Mouse (Mus musculus): ENCODE measurements around the gene Gm21973. TPM values are rescaled to one million over a fixed set of nuclear protein-coding genes. Genes with fewer than 3 reads are reported as not detected.

Gene Gm21973
- polyA plus RNA-seq, 1 experiment from 2014 or later = not detected

GRCm38 (mm10) chr15:10375404-10375803 lies 50.2 kb downstream of the Gm21973 start:
- no peak overlapping the region for H3K4me2 ChIP-seq (replicated peaks; ENCODE audit: low read depth, low read length)
- no peaks in the 10 kb centered on the region for H3K36me3 ChIP-seq (ENCODE audit: control insufficient read depth, insufficient read depth, low read length)
- 82% methylated on average over 3 of the region's 3 CpGs for WGBS
- no peaks in the 10 kb centered on the region for H3K9me3 ChIP-seq (ENCODE audit: control insufficient read depth, low read length)
- no peaks in the 10 kb centered on the region for H3K27me3 ChIP-seq (ENCODE audit: control insufficient read depth, insufficient read depth, low read length)
- H3K4me3 ChIP-seq (ENCODE audit: low read depth, low read length) = no peak overlapping the region
- no peak overlapping the region for H3K27ac ChIP-seq (ENCODE audit: low read depth, low read length)
- H3K4me1 ChIP-seq (replicated peaks; ENCODE audit: control insufficient read depth, insufficient read depth, low read length) = no peaks in the 10 kb centered on the region
- no peak for DNase-seq (ENCODE audit: low spot score)
- no peak overlapping the region for H3K9ac ChIP-seq (ENCODE audit: low read depth, low read length)
- ATAC-seq (ENCODE audit: low FRiP score) = no peak

- no peaks in the 10 kb centered on the region for H3K36me3 ChIP-seq (ENCODE audit: control insufficient read depth, insufficient read depth, low read length)
- DNase-seq (ENCODE audit: low spot score) = no peak
- no peaks in the 10 kb centered on the region for H3K9me3 ChIP-seq (ENCODE audit: control insufficient read depth, low read length)
- no peak overlapping the region for H3K4me2 ChIP-seq (replicated peaks; ENCODE audit: low read depth, low read length)
- no peak overlapping the region for H3K27ac ChIP-seq (ENCODE audit: low read depth, low read length)
- no peak overlapping the region for H3K9ac ChIP-seq (ENCODE audit: low read depth, low read length)
- no peaks in the 10 kb centered on the region for H3K27me3 ChIP-seq (ENCODE audit: control insufficient read depth, insufficient read depth, low read length)
- H3K4me3 ChIP-seq (ENCODE audit: low read depth, low read length) = no peak overlapping the region
- H3K4me1 ChIP-seq (replicated peaks; ENCODE audit: control insufficient read depth, insufficient read depth, low read length) = no peaks in the 10 kb centered on the region
- WGBS = 90% methylated on average over 4 of the region's 4 CpGs
- ATAC-seq (ENCODE audit: low FRiP score) = no peak
These were observed 53.3 kb downstream of the Gm21973 start for GRCm38 (mm10) chr15:10378338-10378959.

- no peaks in the 10 kb centered on the region for H3K4me1 ChIP-seq (replicated peaks; ENCODE audit: control insufficient read depth, insufficient read depth, low read length)
- 93% methylated on average over 3 of the region's 3 CpGs for WGBS
- no peak overlapping the region for H3K9ac ChIP-seq (ENCODE audit: low read depth, low read length)
- no peaks in the 10 kb centered on the region for H3K36me3 ChIP-seq (ENCODE audit: control insufficient read depth, insufficient read depth, low read length)
- DNase-seq (ENCODE audit: low spot score) (no peak), ATAC-seq (ENCODE audit: low FRiP score) (no peak)
- no peak overlapping the region for H3K4me2 ChIP-seq (replicated peaks; ENCODE audit: low read depth, low read length)
- H3K4me3 ChIP-seq (ENCODE audit: low read depth, low read length) = no peak overlapping the region
- no peak overlapping the region for H3K27ac ChIP-seq (ENCODE audit: low read depth, low read length)
- H3K9me3 ChIP-seq (ENCODE audit: control insufficient read depth, low read length) = no peaks in the 10 kb centered on the region
- no peaks in the 10 kb centered on the region for H3K27me3 ChIP-seq (ENCODE audit: control insufficient read depth, insufficient read depth, low read length)
These were observed 54.7 kb downstream of the Gm21973 start for GRCm38 (mm10) chr15:10379757-10380458.

GRCm38 (mm10) chr15:10387263-10387662 lies 62.1 kb downstream of the Gm21973 start:
- Histone ChIP-seq H3K9ac (ENCODE audit: low read depth, low read length) (no peak overlapping the region), H3K4me3 (ENCODE audit: low read depth, low read length) (no peak overlapping the region), H3K36me3 (ENCODE audit: control insufficient read depth, insufficient read depth, low read length) (no peaks in the 10 kb centered on the region), H3K9me3 (ENCODE audit: control insufficient read depth, low read length) (no peaks in the 10 kb centered on the region), H3K4me1 (replicated peaks; ENCODE audit: control insufficient read depth, insufficient read depth, low read length) (no peaks in the 10 kb centered on the region), H3K4me2 (replicated peaks; ENCODE audit: low read depth, low read length) (no peak overlapping the region), H3K27ac (ENCODE audit: low read depth, low read length) (no peak overlapping the region), H3K27me3 (ENCODE audit: control insufficient read depth, insufficient read depth, low read length) (no peaks in the 10 kb centered on the region)
- 87% methylated on average over 2 of the region's 2 CpGs for WGBS
- no peak for ATAC-seq (ENCODE audit: low FRiP score)
- no peak for DNase-seq (ENCODE audit: low spot score)

GRCm38 (mm10) chr15:10399795-10400194 lies 74.6 kb downstream of the Gm21973 start:
- DNase-seq (ENCODE audit: low spot score) (no peak), ATAC-seq (ENCODE audit: low FRiP score) (no peak)
- Histone ChIP-seq H3K36me3 (ENCODE audit: control insufficient read depth, insufficient read depth, low read length) (no peaks in the 10 kb centered on the region), H3K9me3 (ENCODE audit: control insufficient read depth, low read length) (no peaks in the 10 kb centered on the region), H3K4me2 (replicated peaks; ENCODE audit: low read depth, low read length) (no peak overlapping the region), H3K4me3 (ENCODE audit: low read depth, low read length) (no peak overlapping the region), H3K9ac (ENCODE audit: low read depth, low read length) (no peak overlapping the region), H3K27me3 (ENCODE audit: control insufficient read depth, insufficient read depth, low read length) (no peaks in the 10 kb centered on the region), H3K27ac (ENCODE audit: low read depth, low read length) (no peak overlapping the region), H3K4me1 (replicated peaks; ENCODE audit: control insufficient read depth, insufficient read depth, low read length) (no peaks in the 10 kb centered on the region)
- 59% methylated on average over 2 of the region's 2 CpGs for WGBS

GRCm38 (mm10) chr15:10400415-10400814 lies 75.2 kb downstream of the Gm21973 start:
- DNase-seq (ENCODE audit: low spot score) (peak; percentile 35), ATAC-seq (ENCODE audit: low FRiP score) (peak; percentile 67)
- no peaks in the 10 kb centered on the region for H3K36me3 ChIP-seq (ENCODE audit: control insufficient read depth, insufficient read depth, low read length)
- no peak overlapping the region for H3K4me3 ChIP-seq (ENCODE audit: low read depth, low read length)
- H3K9ac ChIP-seq (ENCODE audit: low read depth, low read length) = no peak overlapping the region
- H3K4me1 ChIP-seq (replicated peaks; ENCODE audit: control insufficient read depth, insufficient read depth, low read length) = no peaks in the 10 kb centered on the region
- H3K27me3 ChIP-seq (ENCODE audit: control insufficient read depth, insufficient read depth, low read length) = no peaks in the 10 kb centered on the region
- H3K9me3 ChIP-seq (ENCODE audit: control insufficient read depth, low read length) = no peaks in the 10 kb centered on the region
- no peak overlapping the region for H3K27ac ChIP-seq (ENCODE audit: low read depth, low read length)
- H3K4me2 ChIP-seq (replicated peaks; ENCODE audit: low read depth, low read length) = no peak overlapping the region
- 55% methylated on average over 3 of the region's 3 CpGs for WGBS

- Histone ChIP-seq H3K9ac (ENCODE audit: low read depth, low read length) (no peak overlapping the region), H3K4me2 (replicated peaks; ENCODE audit: low read depth, low read length) (no peak overlapping the region), H3K9me3 (ENCODE audit: control insufficient read depth, low read length) (no peaks in the 10 kb centered on the region), H3K4me3 (ENCODE audit: low read depth, low read length) (no peak overlapping the region), H3K27me3 (ENCODE audit: control insufficient read depth, insufficient read depth, low read length) (no peaks in the 10 kb centered on the region), H3K27ac (ENCODE audit: low read depth, low read length) (no peak overlapping the region), H3K4me1 (replicated peaks; ENCODE audit: control insufficient read depth, insufficient read depth, low read length) (no peaks in the 10 kb centered on the region), H3K36me3 (ENCODE audit: control insufficient read depth, insufficient read depth, low read length) (no peaks in the 10 kb centered on the region)
- DNase-seq (ENCODE audit: low spot score) (no peak), ATAC-seq (ENCODE audit: low FRiP score) (no peak)
- WGBS = 95% methylated on average over 3 of the region's 3 CpGs
These were observed 84.7 kb downstream of the Gm21973 start for GRCm38 (mm10) chr15:10409842-10410241.

GRCm38 (mm10) chr15:10410881-10411280 lies 85.7 kb downstream of the Gm21973 start:
- DNase-seq (ENCODE audit: low spot score) (no peak), ATAC-seq (ENCODE audit: low FRiP score) (no peak)
- Histone ChIP-seq H3K4me1 (replicated peaks; ENCODE audit: control insufficient read depth, insufficient read depth, low read length) (no peaks in the 10 kb centered on the region), H3K9me3 (ENCODE audit: control insufficient read depth, low read length) (no peaks in the 10 kb centered on the region), H3K4me2 (replicated peaks; ENCODE audit: low read depth, low read length) (no peak overlapping the region), H3K9ac (ENCODE audit: low read depth, low read length) (no peak overlapping the region), H3K27ac (ENCODE audit: low read depth, low read length) (no peak overlapping the region), H3K27me3 (ENCODE audit: control insufficient read depth, insufficient read depth, low read length) (no peaks in the 10 kb centered on the region), H3K36me3 (ENCODE audit: control insufficient read depth, insufficient read depth, low read length) (no peaks in the 10 kb centered on the region), H3K4me3 (ENCODE audit: low read depth, low read length) (no peak overlapping the region)
- 90% methylated on average over 2 of the region's 2 CpGs for WGBS

GRCm38 (mm10) chr15:10413656-10414055 lies 88.5 kb downstream of the Gm21973 start:
- Histone ChIP-seq H3K27ac (ENCODE audit: low read depth, low read length) (no peak overlapping the region), H3K36me3 (ENCODE audit: control insufficient read depth, insufficient read depth, low read length) (no peaks in the 10 kb centered on the region), H3K27me3 (ENCODE audit: control insufficient read depth, insufficient read depth, low read length) (no peaks in the 10 kb centered on the region), H3K4me3 (ENCODE audit: low read depth, low read length) (no peak overlapping the region), H3K9ac (ENCODE audit: low read depth, low read length) (no peak overlapping the region), H3K4me2 (replicated peaks; ENCODE audit: low read depth, low read length) (no peak overlapping the region), H3K9me3 (ENCODE audit: control insufficient read depth, low read length) (no peaks in the 10 kb centered on the region), H3K4me1 (replicated peaks; ENCODE audit: control insufficient read depth, insufficient read depth, low read length) (no peaks in the 10 kb centered on the region)
- DNase-seq (ENCODE audit: low spot score) (no peak), ATAC-seq (ENCODE audit: low FRiP score) (no peak)
- WGBS = 87% methylated on average over 6 of the region's 6 CpGs

All from hindbrain, embryonic 11.5 days (tissue).